11 mouse cellular contexts compared by ENCODE assay signal in the genomic region with DNA sequence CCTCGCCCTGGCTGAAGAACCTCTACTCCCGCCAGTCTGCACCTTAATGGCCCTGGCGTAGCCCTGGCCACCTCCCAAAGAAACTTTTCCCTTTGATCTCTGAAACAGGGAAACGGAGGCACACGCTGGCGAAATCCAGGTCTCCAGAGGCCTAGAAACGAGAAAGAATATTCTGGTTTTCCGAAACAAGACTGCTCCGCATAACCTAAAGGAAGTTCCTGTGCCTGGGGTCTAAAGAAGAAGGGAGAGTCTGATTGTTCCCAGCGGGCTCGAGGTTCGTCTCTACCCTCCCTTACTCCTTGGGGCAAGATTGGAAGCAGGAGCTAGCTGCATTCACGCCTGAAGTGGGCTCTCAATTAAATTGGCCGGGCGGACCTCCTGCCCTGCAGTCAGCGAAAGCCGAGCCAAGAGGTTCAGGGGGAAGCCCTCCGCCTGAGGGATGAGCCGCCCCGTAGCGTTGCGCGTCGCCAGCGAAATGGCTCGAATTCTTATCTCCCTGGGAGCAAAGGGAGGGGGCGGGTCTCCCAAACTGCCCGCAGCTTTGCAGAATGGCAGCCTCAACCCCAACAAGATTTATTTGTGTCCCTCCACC. TPM values are rescaled to one million over a fixed set of nuclear protein-coding genes. Genes with fewer than 3 reads are reported as not detected.
DNase-seq lines count a peak whose midpoint lies in the region; ATAC-seq and TF ChIP-seq lines count a peak whose summit lies in the region.
"Had no signal": no experiment of that assay in that cellular context is flagged by ENCODE, and none has a peak within 500 bp of the region (broad histone marks: within the 10 kb centered on the region; RNA-seq: fewer than 3 reads in every experiment).

No protein-coding gene starts in this region.

- under 1% methylated on average over 28 of the region's 28 CpGs for WGBS in heart, embryonic 10.5 days
- under 1% methylated on average over 28 of the region's 28 CpGs for WGBS in forebrain, embryonic 16.5 days
- 0% methylated on average over 28 of the region's 28 CpGs for WGBS in midbrain, embryonic 13.5 days
- WGBS in liver, embryonic 11.5 days: under 1% methylated on average over 28 of the region's 28 CpGs

- peak overlapping the region; percentile 46; the same call in 1 of the 2 replicates for H3K4me2 ChIP-seq in forebrain, embryonic 16.5 days (ENCODE audit: low read length)
- peak overlapping the region; percentile 42 for H3K4me2 ChIP-seq in midbrain, embryonic 13.5 days (replicated peaks)
- no peak overlapping the region for H3K4me2 ChIP-seq in liver, embryonic 11.5 days

- ATAC-seq in forebrain, embryonic 16.5 days: no peak
- ATAC-seq in midbrain, embryonic 13.5 days: no peak
- ATAC-seq in liver, embryonic 11.5 days (replicated peaks; ENCODE audit: low FRiP score): no peak

- H3K9ac ChIP-seq in ES-E14 (ENCODE audit: insufficient read depth, low read depth, low read length, poor library complexity, severe bottlenecking): no peak overlapping the region
- H3K9ac ChIP-seq in forebrain, embryonic 16.5 days (replicated peaks; ENCODE audit: low read depth, low read length): no peak overlapping the region
- no peak overlapping the region for H3K9ac ChIP-seq in midbrain, embryonic 13.5 days (replicated peaks)
- no peak overlapping the region for H3K9ac ChIP-seq in liver, embryonic 11.5 days (ENCODE audit: low read depth, low read length)

- peaks cover 100% of the 10 kb centered on the region for H3K27me3 ChIP-seq in heart, embryonic 10.5 days (ENCODE audit: insufficient read depth, poor library complexity, severe bottlenecking)
- peaks cover 83% of the 10 kb centered on the region for H3K27me3 ChIP-seq in forebrain, embryonic 16.5 days (replicated peaks; ENCODE audit: control insufficient read depth, insufficient read depth, low read length)
- peaks cover 100% of the 10 kb centered on the region for H3K27me3 ChIP-seq in midbrain, embryonic 13.5 days
- H3K27me3 ChIP-seq in liver, embryonic 11.5 days (replicated peaks; ENCODE audit: control insufficient read depth, insufficient read depth, low read length): peaks cover 99% of the 10 kb centered on the region

- H3K9me3 ChIP-seq in heart, embryonic 10.5 days: no peaks in the 10 kb centered on the region
- no peaks in the 10 kb centered on the region for H3K9me3 ChIP-seq in ES-E14 (ENCODE audit: control insufficient read depth, insufficient read depth, low read depth, low read length)
- no peaks in the 10 kb centered on the region for H3K9me3 ChIP-seq in forebrain, embryonic 16.5 days (ENCODE audit: control insufficient read depth, low read length)
- no peaks in the 10 kb centered on the region for H3K9me3 ChIP-seq in midbrain, embryonic 13.5 days
- no peaks in the 10 kb centered on the region for H3K9me3 ChIP-seq in liver, embryonic 11.5 days (ENCODE audit: control insufficient read depth, low read length)

- H3K27ac ChIP-seq in heart, embryonic 10.5 days: no peak overlapping the region
- no peak overlapping the region for H3K27ac ChIP-seq in ES-E14 (ENCODE audit: insufficient read depth, low read depth, low read length, poor library complexity, severe bottlenecking)
- no peak overlapping the region for H3K27ac ChIP-seq in forebrain, embryonic 16.5 days (ENCODE audit: low read length)
- peak overlapping the region; percentile 53 for H3K27ac ChIP-seq in midbrain, embryonic 13.5 days
- H3K27ac ChIP-seq in liver, embryonic 11.5 days (ENCODE audit: low read depth, low read length): no peak overlapping the region

- H3K36me3 ChIP-seq in heart, embryonic 10.5 days: no peaks in the 10 kb centered on the region
- H3K36me3 ChIP-seq in ES-E14 (ENCODE audit: control insufficient read depth, insufficient read depth, low read length, poor library complexity, severe bottlenecking): no peaks in the 10 kb centered on the region
- no peaks in the 10 kb centered on the region for H3K36me3 ChIP-seq in forebrain, embryonic 16.5 days (ENCODE audit: control insufficient read depth, insufficient read depth)
- no peaks in the 10 kb centered on the region for H3K36me3 ChIP-seq in midbrain, embryonic 13.5 days
- H3K36me3 ChIP-seq in liver, embryonic 11.5 days (ENCODE audit: control insufficient read depth, insufficient read depth, low read length): no peaks in the 10 kb centered on the region

- peak; percentile 74 for DNase-seq in heart, embryonic 10.5 days (ENCODE audit: low spot score)
- DNase-seq in heart, postnatal 4 days: no peak
- DNase-seq in ES-E14 (ENCODE audit: low read depth, low spot score): no peak
- DNase-seq in liver, embryonic 11.5 days (ENCODE audit: low spot score): no peak
- no peak for DNase-seq in left cerebral cortex, adult 18-20 months (ENCODE audit: low spot score in 2 of 2)
- no peak for DNase-seq in layer of hippocampus, adult 9-11 months
- DNase-seq: adrenal gland, adult 2 months; kidney, adult 9 months; lung, adult 18-20 months had no signal

- peak overlapping the region; percentile 46 for H3K4me3 ChIP-seq in heart, embryonic 10.5 days
- H3K4me3 ChIP-seq in ES-E14 (ENCODE audit: insufficient read depth in 1 of 2, low read depth in 1 of 2, low read length in 2 of 2, poor library complexity in 1 of 2, severe bottlenecking in 1 of 2): peak overlapping the region; percentile 55 to 66; a peak in 1 of 4 replicates
- no peak overlapping the region for H3K4me3 ChIP-seq in forebrain, embryonic 16.5 days (replicated peaks; ENCODE audit: low read length)
- H3K4me3 ChIP-seq in midbrain, embryonic 13.5 days (replicated peaks): no peak overlapping the region
- H3K4me3 ChIP-seq in liver, embryonic 11.5 days (ENCODE audit: low read depth, low read length): no peak overlapping the region

- H3K4me1 ChIP-seq in heart, embryonic 10.5 days: peaks cover 21% of the 10 kb centered on the region; the same call in 1 of the 2 replicates
- H3K4me1 ChIP-seq in ES-E14 (ENCODE audit: control insufficient read depth in 2 of 2, insufficient read depth in 2 of 2, low read length in 2 of 2, poor library complexity in 1 of 2): 0 out of 4 replicates have a peak, but pooled peaks cover 0 to 7% of the 10 kb centered on the region in 2 experiments
- H3K4me1 ChIP-seq in forebrain, embryonic 16.5 days (replicated peaks; ENCODE audit: control insufficient read depth, insufficient read depth, low read length): peaks cover 13% of the 10 kb centered on the region
- peaks cover 39% of the 10 kb centered on the region for H3K4me1 ChIP-seq in midbrain, embryonic 13.5 days (replicated peaks)
- no peaks in the 10 kb centered on the region for H3K4me1 ChIP-seq in liver, embryonic 11.5 days (replicated peaks; ENCODE audit: control insufficient read depth, insufficient read depth, low read length)

- in situ Hi-C loops in ES-E14 (cut with MboI; ENCODE audit: low sequenced_read_pairs in 2 of 2, unreplicated experiment in 2 of 2): loop anchor here (5.0 kb wide), 1 partner anchor 37 kb away; no protein-coding TSS in a partner anchor

TF ChIP-seq in ES-E14, 5 proteins besides CTCF, POLR2A, EP300 and RAD21:
- no peak for TF ChIP-seq ZNF384 (IDR thresholded peaks at IDR 0.05; ENCODE audit: low read depth, low read length)
- TF ChIP-seq CHD2 (IDR thresholded peaks at IDR 0.05; ENCODE audit: low read depth, low read length): no peak
- TF ChIP-seq HCFC1 (IDR thresholded peaks at IDR 0.05; ENCODE audit: borderline replicate concordance, insufficient read depth, low read length): no peak
- no peak for TF ChIP-seq ZC3H11A (IDR thresholded peaks at IDR 0.05; ENCODE audit: borderline replicate concordance, low read depth, low read length)
- TF ChIP-seq MAFK (IDR thresholded peaks at IDR 0.05; ENCODE audit: insufficient read depth, low read depth, low read length): no peak

RNA-seq across cellular contexts. Expression of a gene that starts 33.2 kb away (rescaled TPM):
- polyA plus RNA-seq in heart, embryonic 10.5 days (2016; fragmentation: Nextera tagmentation; extraction: Ambion mirVana): 1.0 and 1.6 TPM in 2 replicates
- total RNA-seq in heart, postnatal 4 days (2021): under 1 TPM in 1 of 2 experiments, not detected in 1; 0.27 TPM
- total RNA-seq in ES-E14 (2012; rRNA removed): 0.16 and 0.27 TPM in 2 replicates
- 0.41 and 0.55 TPM in 2 replicates for polyA plus RNA-seq in forebrain, embryonic 16.5 days (2015; fragmentation: Nextera tagmentation; extraction: Ambion mirVana)
- polyA plus RNA-seq in midbrain, embryonic 13.5 days (2015; fragmentation: Nextera tagmentation; extraction: Ambion mirVana): 8.9 and 9.2 TPM in 2 replicates
- polyA plus RNA-seq in liver, embryonic 11.5 days (2014; fragmentation: Nextera tagmentation; extraction: Ambion mirVana): 0.22 and 0.34 TPM in 2 replicates
- total RNA-seq in left cerebral cortex, adult 18-20 months (2021): under 1 TPM; 0.67 to 0.87 TPM

Comparison
In these comparisons a context has a peak if more than half of its experiments do, and no peak if none do; other contexts are left out.
1. H3K4me3 ChIP-seq: peak in heart, embryonic 10.5 days (single experiment) and ES-E14 (2 of 2); none in forebrain, embryonic 16.5 days (single experiment), midbrain, embryonic 13.5 days (single experiment) and liver, embryonic 11.5 days (single experiment).